7 mouse cellular contexts compared by ENCODE assay signal in the genomic region with DNA sequence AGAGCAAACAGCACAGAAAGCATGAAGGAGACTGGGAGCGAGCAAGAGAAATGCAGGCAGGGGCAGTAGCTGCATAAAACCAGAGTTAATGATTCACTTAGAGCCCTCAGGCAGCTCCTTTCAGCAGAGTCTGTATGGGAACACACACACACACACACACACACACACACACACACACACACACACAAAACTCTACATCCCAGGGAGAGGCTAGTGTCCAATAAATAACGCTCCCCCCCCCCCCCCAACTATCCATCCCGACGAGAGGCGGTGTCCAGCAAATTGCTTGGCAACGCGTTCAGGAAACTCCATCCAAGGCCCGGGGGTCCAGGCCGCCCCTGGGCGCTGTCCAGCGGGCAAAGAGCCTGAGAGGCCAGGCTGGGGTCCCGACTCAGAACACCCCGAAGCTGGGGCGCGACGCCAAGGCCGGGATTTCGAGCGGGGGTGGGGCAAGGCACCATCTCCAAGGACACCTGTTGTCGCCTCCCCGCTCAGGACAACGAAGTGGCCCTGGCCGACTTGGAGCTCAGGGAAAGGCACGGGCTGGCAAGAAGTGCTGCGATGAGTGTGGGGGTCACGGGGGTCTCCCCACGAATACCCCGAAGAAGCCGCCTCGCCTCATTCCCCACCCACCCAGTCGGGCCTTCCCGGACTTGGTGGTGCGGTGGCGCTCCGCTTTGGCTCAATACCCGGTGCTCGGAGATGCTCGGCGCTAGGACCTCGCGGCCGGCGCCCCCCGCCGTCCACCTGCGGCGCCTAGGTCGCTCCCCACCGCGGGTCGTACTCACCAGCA. TPM values are rescaled to one million over a fixed set of nuclear protein-coding genes. Genes with fewer than 3 reads are reported as not detected.
DNase-seq lines count a peak whose midpoint lies in the region; ATAC-seq and TF ChIP-seq lines count a peak whose summit lies in the region.

No protein-coding gene starts in this region.

- DNase-seq in ZHBTc4 (ENCODE audit: low read depth, low spot score) = peak; percentile 50
- DNase-seq in forebrain, postnatal 0 days = peak; percentile 67
- DNase-seq in heart, postnatal 4 days = peak; percentile 65
- peak; percentile 27 for DNase-seq in layer of hippocampus, adult 9-11 months
- peak; percentile 51 to 66 for DNase-seq in lung, postnatal 4 days
- DNase-seq in right cerebral cortex, postnatal 10 days (ENCODE audit: low spot score in 2 of 2) = peak; percentile 74 to 81

- 0 out of 2 replicates have a peak, but pooled peaks have one; percentile 3 for TF ChIP-seq CTCF in forebrain, postnatal 0 days (IDR thresholded peaks at IDR 0.05; ENCODE audit: low read depth)

- H3K9me3 ChIP-seq in forebrain, postnatal 0 days (ENCODE audit: low read length) = no peaks in the 10 kb centered on the region

- H3K27me3 ChIP-seq in forebrain, postnatal 0 days (ENCODE audit: insufficient read depth, low read length) = no peaks in the 10 kb centered on the region

- ATAC-seq in forebrain, postnatal 0 days = peak; percentile 80

- no peaks in the 10 kb centered on the region for H3K36me3 ChIP-seq in forebrain, postnatal 0 days (ENCODE audit: insufficient read depth)

- H3K4me3 ChIP-seq in brown adipose tissue, adult 24 weeks (ENCODE audit: insufficient read depth, low read depth, low read length) = peak overlapping the region; percentile 66
- H3K4me3 ChIP-seq in forebrain, postnatal 0 days (ENCODE audit: low read depth, low read length) = peak overlapping the region; percentile 71

- no peak overlapping the region for H3K27ac ChIP-seq in brown adipose tissue, adult 24 weeks (replicated peaks; ENCODE audit: low read depth, low read length)
- H3K27ac ChIP-seq in forebrain, postnatal 0 days (ENCODE audit: low read depth, low read length) = no peak overlapping the region

- H3K4me2 ChIP-seq in forebrain, postnatal 0 days (ENCODE audit: low read depth) = peak overlapping the region; percentile 98

- under 1% methylated on average over 50 of the region's 51 CpGs for WGBS in forebrain, postnatal 0 days

- peak overlapping the region; percentile 64 for H3K9ac ChIP-seq in forebrain, postnatal 0 days

- H3K4me1 ChIP-seq in brown adipose tissue, adult 24 weeks (ENCODE audit: control insufficient read depth, insufficient read depth, insufficient read length, low read length) = no peaks in the 10 kb centered on the region
- no peaks in the 10 kb centered on the region for H3K4me1 ChIP-seq in forebrain, postnatal 0 days (ENCODE audit: insufficient read depth)

RNA-seq across cellular contexts. Expression of a gene that starts 9.8 kb away (rescaled TPM):
- polyA plus RNA-seq in brown adipose tissue, adult 24 weeks (2012; ENCODE audit: insufficient read depth, insufficient read length, missing spikeins) = 0.83 and 2.1 TPM in 2 replicates
- 7.1 and 8.8 TPM in 2 replicates for total RNA-seq in forebrain, postnatal 0 days (2014; rRNA removed)
- 3.6 and 7.7 TPM in 2 replicates for polyA plus RNA-seq in forebrain, postnatal 0 days (2015; fragmentation: Nextera tagmentation; extraction: Ambion mirVana)
- 1 to 10 TPM; 5.2 to 5.4 TPM for total RNA-seq in heart, postnatal 4 days (2021)

Comparison
In these comparisons a context has a peak if more than half of its experiments do, and no peak if none do; other contexts are left out.
1. DNase-seq: peak in every context shown above with its lines; median percentile 78 in right cerebral cortex, postnatal 10 days; 67 in forebrain, postnatal 0 days; 65 in heart, postnatal 4 days; 58 in lung, postnatal 4 days; 50 in ZHBTc4; 27 in layer of hippocampus, adult 9-11 months.